Mouse (Mus musculus) hindbrain, embryonic 14.5 days (tissue): ENCODE data around the gene Faf1. TPM values are rescaled to one million over a fixed set of nuclear protein-coding genes. Genes with fewer than 3 reads are reported as not detected.
A peak's percentile ranks its signal among the peaks of the same experiment; 100 is the strongest.

ENCODE experiments used
- ATAC-seq: fragments of 200-750 bp; cut with Nextera tagmentation; 2 replicates; pipeline ENCODE4 v1.8.0; 2017; ENCODE audit warnings: moderate number of reproducible peaks, mild to moderate bottlenecking, moderate TSS enrichment, moderate library complexity; ENCODE audit not compliant: low FRiP score
- DNase-seq: peaks from one replicate; pipeline ENCODE4 v3.0.0-alpha.2; 2015; ENCODE audit warnings: low spot score
- H3K27ac ChIP-seq: fragments of 300-500 bp; sonication (generic); 2 replicates; pipeline ENCODE4 v1.5.1; 2014; ENCODE audit warnings: mild to moderate bottlenecking, moderate library complexity
- H3K27me3 ChIP-seq: fragments of 300-500 bp; sonication (generic); 2 replicates; pipeline ENCODE4 v1.6.1; 2014; ENCODE audit warnings: mild to moderate bottlenecking, low read length, mixed read lengths; ENCODE audit not compliant: control insufficient read depth, insufficient read depth
- H3K36me3 ChIP-seq: fragments of 300-500 bp; sonication (generic); replicated peaks from 2 replicates; pipeline ENCODE4 v1.6.1; 2014; ENCODE audit not compliant: control insufficient read depth, insufficient read depth
- H3K4me1 ChIP-seq: fragments of 300-500 bp; sonication (generic); replicated peaks from 2 replicates; pipeline ENCODE4 v1.6.1; 2014; ENCODE audit warnings: antibody characterized with exemption, low read length, mixed read lengths; ENCODE audit not compliant: control insufficient read depth, insufficient read depth
- H3K4me2 ChIP-seq: fragments of 300-500 bp; sonication (generic); replicated peaks from 2 replicates; pipeline ENCODE4 v1.6.1; 2014; ENCODE audit warnings: mild to moderate bottlenecking, moderate library complexity
- H3K4me3 ChIP-seq: fragments of 300-500 bp; sonication (generic); replicated peaks from 2 replicates; pipeline ENCODE4 v1.5.1; 2014; ENCODE audit warnings: mild to moderate bottlenecking, low read length
- H3K9ac ChIP-seq: fragments of 300-500 bp; sonication (generic); 2 replicates; pipeline ENCODE4 v1.6.1; 2014
- H3K9me3 ChIP-seq: fragments of 300-500 bp; sonication (generic); 2 replicates; pipeline ENCODE4 v1.6.1; 2016; ENCODE audit warnings: low read length; ENCODE audit not compliant: control insufficient read depth
- WGBS: fragments of 180-500 bp; shearing (Covaris S2); extraction: QIAGEN DNeasy Blood & Tissue Kit; methylation state at CpG from one replicate; pipeline ENCODE4 v1.1.7; 2014; 5-methylcytosine and 5-hydroxymethylcytosine counted together
- polyA plus RNA-seq: library from polyadenylated mRNA; unstranded; fragments of >200 nt; fragmentation: Nextera tagmentation; extraction: Ambion mirVana; gene quantifications from 2 replicates; pipeline ENCODE4 v1.2.1, GENCODE M21; 2014

The Faf1 gene
- polyA plus RNA-seq, 1 experiment from 2014 or later, result 47.1 TPM

GRCm38 (mm10) chr4:109977148-109978067 lies 301.0 kb downstream of the Faf1 start, which contains the start of gene Dmrta2:
TSS of gene Dmrta2 (plus strand) at chr4:109978053.
- H3K4me2 ChIP-seq, result peak within 1 kb of the TSS; percentile 50
- peaks cover 100% of the 10 kb centered on the region for H3K27me3 ChIP-seq
- DNase-seq, result peak; percentile 47
- no peaks in the 10 kb centered on the region for H3K36me3 ChIP-seq
- under 1% methylated on average over 64 of the region's 64 CpGs for WGBS
- peak within 1 kb of the TSS; percentile 29 for H3K4me3 ChIP-seq
- no peak within 1 kb of the TSS for H3K9ac ChIP-seq
- peak; percentile 83 for ATAC-seq
- peaks cover 21% of the 10 kb centered on the region for H3K4me1 ChIP-seq
- no peaks in the 10 kb centered on the region for H3K9me3 ChIP-seq
- H3K27ac ChIP-seq, result no peak within 1 kb of the TSS

GRCm38 (mm10) chr4:109978068-109978857 lies 301.9 kb downstream of the Faf1 start:
- Histone ChIP-seq H3K9me3 (no peaks in the 10 kb centered on the region), H3K4me2 (peak overlapping the region; percentile 50), H3K36me3 (no peaks in the 10 kb centered on the region), H3K4me3 (peak overlapping the region; percentile 29), H3K27me3 (peaks cover 98% of the 10 kb centered on the region), H3K27ac (no peak overlapping the region), H3K9ac (no peak overlapping the region), H3K4me1 (peaks cover 23% of the 10 kb centered on the region)
- WGBS, result under 1% methylated on average over 48 of the region's 56 CpGs
- DNase-seq (no peak), ATAC-seq (peak; percentile 1; the same call in 1 of the 2 replicates)

- ATAC-seq, result no peak
- Histone ChIP-seq H3K27me3 (peaks cover 98% of the 10 kb centered on the region), H3K4me2 (no peak overlapping the region; the same call in 1 of the 2 replicates), H3K9me3 (no peaks in the 10 kb centered on the region), H3K27ac (no peak overlapping the region), H3K9ac (no peak overlapping the region), H3K36me3 (no peaks in the 10 kb centered on the region), H3K4me1 (peaks cover 23% of the 10 kb centered on the region), H3K4me3 (no peak overlapping the region)
- WGBS, result 2% methylated on average over 9 of the region's 9 CpGs
- no peak for DNase-seq
Measured at GRCm38 (mm10) chr4:109978858-109979340, 302.5 kb downstream of the Faf1 start.

GRCm38 (mm10) chr4:109979461-109980320 lies 303.3 kb downstream of the Faf1 start:
- Histone ChIP-seq H3K4me3 (peak overlapping the region; percentile 3; the same call in 1 of the 2 replicates), H3K27me3 (peaks cover 97% of the 10 kb centered on the region), H3K36me3 (no peaks in the 10 kb centered on the region), H3K9me3 (no peaks in the 10 kb centered on the region), H3K4me1 (peaks cover 21% of the 10 kb centered on the region), H3K9ac (no peak overlapping the region), H3K4me2 (no peak overlapping the region; the same call in 1 of the 2 replicates), H3K27ac (no peak overlapping the region)
- DNase-seq, result no peak
- 2% methylated on average over 65 of the region's 66 CpGs for WGBS
- ATAC-seq, result no peak

GRCm38 (mm10) chr4:109980321-109981082 lies 304.1 kb downstream of the Faf1 start:
- ATAC-seq (no peak), DNase-seq (no peak)
- no peaks in the 10 kb centered on the region for H3K9me3 ChIP-seq
- H3K27ac ChIP-seq, result no peak overlapping the region
- no peak overlapping the region; the same call in 1 of the 2 replicates for H3K4me2 ChIP-seq
- peaks cover 19% of the 10 kb centered on the region for H3K4me1 ChIP-seq
- no peak overlapping the region for H3K9ac ChIP-seq
- H3K4me3 ChIP-seq, result peak overlapping the region; percentile 3; the same call in 1 of the 2 replicates
- no peaks in the 10 kb centered on the region for H3K36me3 ChIP-seq
- WGBS, result under 1% methylated on average over 29 of the region's 29 CpGs
- peaks cover 96% of the 10 kb centered on the region for H3K27me3 ChIP-seq

- Histone ChIP-seq H3K9me3 (no peaks in the 10 kb centered on the region), H3K9ac (no peak overlapping the region), H3K27me3 (peaks cover 96% of the 10 kb centered on the region), H3K36me3 (no peaks in the 10 kb centered on the region), H3K4me2 (peak overlapping the region; percentile 44), H3K4me3 (0 out of 2 replicates have a peak overlapping the region, but pooled peaks have one; percentile 25), H3K27ac (no peak overlapping the region), H3K4me1 (peaks cover 19% of the 10 kb centered on the region)
- 1% methylated on average over 29 of the region's 37 CpGs for WGBS
- no peak for DNase-seq
- ATAC-seq, result no peak
Measured at GRCm38 (mm10) chr4:109981083-109981870, 304.9 kb downstream of the Faf1 start.

GRCm38 (mm10) chr4:109981871-109982680 lies 305.7 kb downstream of the Faf1 start:
- Histone ChIP-seq H3K36me3 (no peaks in the 10 kb centered on the region), H3K27me3 (peaks cover 96% of the 10 kb centered on the region), H3K4me1 (peaks cover 19% of the 10 kb centered on the region), H3K9me3 (no peaks in the 10 kb centered on the region), H3K27ac (no peak overlapping the region), H3K9ac (no peak overlapping the region), H3K4me3 (peak overlapping the region; percentile 25), H3K4me2 (peak overlapping the region; percentile 44)
- WGBS, result under 1% methylated on average over 80 of the region's 99 CpGs
- no peak for DNase-seq
- no peak for ATAC-seq
